Mouse (Mus musculus) heart, embryonic 13.5 days (tissue): Measurements from ENCODE around the gene Vps29. TPM values are rescaled to one million over a fixed set of nuclear protein-coding genes. Genes with fewer than 3 reads are reported as not detected.
"Not testable (repeated sequence)": the region's sequence is repeated elsewhere in the genome, so short reads cannot be mapped to it uniquely, and the experiment has no call there.

Source experiments
- ATAC-seq: fragments of 200-750 bp; cut with Nextera tagmentation; 2 replicates; pipeline ENCODE4 v1.8.0; 2017; ENCODE audit warnings: moderate TSS enrichment; ENCODE audit not compliant: insufficient number of reproducible peaks, low FRiP score, low TSS enrichment; ENCODE audit errors: extremely low read depth
- H3K27ac ChIP-seq: fragments of 300-500 bp; sonication (generic); replicated peaks from 2 replicates; pipeline ENCODE4 v1.5.1; 2015; ENCODE audit warnings: moderate library complexity, mild to moderate bottlenecking, inconsistent platforms
- H3K27me3 ChIP-seq: fragments of 300-500 bp; sonication (generic); replicated peaks from 2 replicates; pipeline ENCODE4 v1.6.1; 2015; ENCODE audit warnings: mild to moderate bottlenecking, inconsistent platforms
- H3K36me3 ChIP-seq: fragments of 300-500 bp; sonication (generic); 2 replicates; pipeline ENCODE4 v1.6.1; 2015; ENCODE audit warnings: mild to moderate bottlenecking, inconsistent platforms
- H3K4me1 ChIP-seq: fragments of 300-500 bp; sonication (generic); 2 replicates; pipeline ENCODE4 v1.6.1; 2015; ENCODE audit warnings: inconsistent platforms
- H3K4me2 ChIP-seq: fragments of 300-500 bp; sonication (generic); 2 replicates; pipeline ENCODE4 v1.6.1; 2015; ENCODE audit warnings: inconsistent platforms, mild to moderate bottlenecking, moderate library complexity
- H3K4me3 ChIP-seq: fragments of 300-500 bp; sonication (generic); 2 replicates; pipeline ENCODE4 v1.5.1; 2015; ENCODE audit warnings: moderate library complexity, mild to moderate bottlenecking, inconsistent platforms
- H3K9ac ChIP-seq: fragments of 300-500 bp; sonication (generic); 2 replicates; pipeline ENCODE4 v1.6.1; 2015; ENCODE audit warnings: inconsistent platforms, mild to moderate bottlenecking, moderate library complexity
- H3K9me3 ChIP-seq: fragments of 300-500 bp; sonication (generic); 2 replicates; pipeline ENCODE4 v1.6.1; 2016; ENCODE audit warnings: inconsistent platforms
- WGBS: fragments of 180-500 bp; shearing (Covaris S2); methylation state at CpG from one replicate; pipeline ENCODE4 v1.1.7; 2015; ENCODE audit warnings: mixed read lengths; 5-methylcytosine and 5-hydroxymethylcytosine counted together
- polyA plus RNA-seq: library from polyadenylated mRNA; unstranded; fragments of >200 nt; fragmentation: Nextera tagmentation; extraction: Ambion mirVana; gene quantifications from 2 replicates; pipeline ENCODE4 v1.2.1, GENCODE M21; 2015

The Vps29 gene
- polyA plus RNA-seq, 1 experiment from 2014 or later = 214 TPM

- peak overlapping the region; percentile 96; the same call in 1 of the 2 replicates for H3K27ac ChIP-seq
These were observed 36.1 kb upstream of the Vps29 start for GRCm38 (mm10) chr5:122318100-122318499.

DNA sequence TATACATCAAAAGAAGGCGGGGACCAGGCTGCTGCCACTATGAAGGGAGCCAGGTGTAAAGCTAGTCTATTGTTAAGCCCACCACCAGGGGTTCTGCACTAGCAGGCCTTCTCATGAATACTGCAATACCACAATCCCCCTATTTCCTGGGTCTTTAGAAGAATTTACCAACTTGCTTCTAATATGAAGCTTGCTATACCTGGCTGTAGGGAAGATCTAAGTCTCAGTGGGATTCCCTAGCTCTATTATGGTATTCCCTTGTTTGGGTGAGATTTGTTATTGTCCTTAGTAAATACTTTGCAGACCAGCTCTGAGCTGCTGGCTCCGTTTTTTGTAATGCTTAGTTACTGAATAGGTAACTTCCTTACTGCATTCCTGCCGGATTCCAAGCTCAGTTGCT lies 35.2 kb upstream of the Vps29 start:
- peaks cover 64% of the 10 kb centered on the region for H3K4me1 ChIP-seq
- peaks cover 39% of the 10 kb centered on the region for H3K36me3 ChIP-seq
- peak overlapping the region; percentile 96 for H3K27ac ChIP-seq
- not testable (repeated sequence) for ATAC-seq, H3K4me3 ChIP-seq, H3K27me3 ChIP-seq, H3K9me3 ChIP-seq
- H3K4me2 ChIP-seq = peak overlapping the region; percentile 25
- WGBS = 72% methylated on average over 3 of the region's 3 CpGs
- peak overlapping the region; percentile 64 for H3K9ac ChIP-seq

More at GRCm38 (mm10) chr5:122318100-122318499, 36.1 kb upstream of the Vps29 start:
- 75% methylated on average over 3 of the region's 3 CpGs for WGBS
- Histone ChIP-seq H3K4me2 (no peak overlapping the region), H3K36me3 (peaks cover 46% of the 10 kb centered on the region), H3K4me1 (peaks cover 69% of the 10 kb centered on the region), H3K9ac (no peak overlapping the region), H3K27me3 (no peaks in the 10 kb centered on the region), H3K9me3 (no peaks in the 10 kb centered on the region), H3K4me3 (no peak overlapping the region)
- ATAC-seq = no peak

- 0 out of 2 replicates have a peak, but pooled peaks have one; percentile 20 for ATAC-seq
- Histone ChIP-seq H3K9ac (peak overlapping the region; percentile 64), H3K4me1 (peaks cover 57% of the 10 kb centered on the region), H3K4me3 (peak overlapping the region; percentile 8; the same call in 1 of the 2 replicates), H3K4me2 (peak overlapping the region; percentile 25), H3K9me3 (no peaks in the 10 kb centered on the region), H3K27ac (peak overlapping the region; percentile 96), H3K36me3 (peaks cover 43% of the 10 kb centered on the region), H3K27me3 (no peaks in the 10 kb centered on the region)
- 54% methylated on average over 14 of the region's 14 CpGs for WGBS
These were observed 34.5 kb upstream of the Vps29 start for GRCm38 (mm10) chr5:122319474-122320204.

GRCm38 (mm10) chr5:122320205-122320781 lies 33.9 kb upstream of the Vps29 start:
- peak overlapping the region; percentile 64 for H3K9ac ChIP-seq
- H3K27me3 ChIP-seq = no peaks in the 10 kb centered on the region
- peak overlapping the region; percentile 96 for H3K27ac ChIP-seq
- ATAC-seq = no peak
- H3K4me2 ChIP-seq = peak overlapping the region; percentile 25
- no peaks in the 10 kb centered on the region for H3K9me3 ChIP-seq
- H3K4me1 ChIP-seq = peaks cover 51% of the 10 kb centered on the region
- peaks cover 50% of the 10 kb centered on the region for H3K36me3 ChIP-seq
- H3K4me3 ChIP-seq = no peak overlapping the region
- 58% methylated on average over 12 of the region's 12 CpGs for WGBS

GRCm38 (mm10) chr5:122323523-122323922 lies 30.6 kb upstream of the Vps29 start:
- no peak overlapping the region; the same call in 1 of the 2 replicates for H3K9ac ChIP-seq
- no peak overlapping the region for H3K4me2 ChIP-seq
- H3K4me3 ChIP-seq = no peak overlapping the region
- no peak for ATAC-seq
- H3K27ac ChIP-seq = no peak overlapping the region
- H3K36me3 ChIP-seq = peaks cover 63% of the 10 kb centered on the region
- no peaks in the 10 kb centered on the region for H3K27me3 ChIP-seq
- H3K4me1 ChIP-seq = peaks cover 28% of the 10 kb centered on the region
- H3K9me3 ChIP-seq = no peaks in the 10 kb centered on the region
- 70% methylated on average over 8 of the region's 8 CpGs for WGBS

DNA sequence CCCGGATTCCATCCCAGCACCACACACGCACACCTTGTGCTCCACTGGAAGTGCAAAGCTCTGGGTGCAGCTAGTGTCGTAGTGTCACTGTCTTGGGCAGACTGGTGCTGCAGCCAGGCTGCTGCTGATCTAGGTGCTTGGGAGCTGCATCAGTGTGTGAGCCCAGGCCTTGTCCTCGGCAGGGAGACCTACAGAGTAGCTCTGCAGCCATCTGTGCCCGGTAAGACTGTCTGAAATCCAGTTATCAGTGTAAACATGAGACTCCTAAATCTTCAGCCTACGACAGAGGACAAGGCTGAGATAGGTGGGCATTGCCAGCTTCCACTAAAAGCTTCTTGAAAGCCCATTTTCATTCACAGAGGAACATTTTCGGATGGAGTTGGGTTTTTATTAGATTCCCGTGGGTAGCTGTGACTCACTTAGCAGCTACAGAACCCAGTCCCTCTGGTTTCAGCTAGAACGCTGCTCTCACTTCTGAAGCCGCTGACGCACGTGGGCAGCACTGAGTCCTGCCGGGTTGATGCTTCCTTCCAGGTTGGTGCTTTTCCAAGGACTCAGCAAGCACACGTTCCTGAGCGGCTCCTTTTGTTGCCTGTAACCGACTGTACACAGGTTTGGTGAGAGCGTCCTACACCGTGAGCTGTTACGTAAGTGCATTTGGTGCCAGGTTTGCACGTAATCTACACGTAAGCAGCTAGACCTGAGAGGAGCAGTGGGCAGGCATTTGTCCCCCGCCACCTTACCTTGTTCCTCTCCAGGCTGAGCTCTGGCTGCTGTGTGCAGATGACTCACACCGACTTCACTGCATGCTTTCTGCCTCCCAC lies 29.3 kb upstream of the Vps29 start:
- no peak overlapping the region for H3K4me2 ChIP-seq
- ATAC-seq = no peak
- H3K9ac ChIP-seq = 0 out of 2 replicates have a peak overlapping the region, but pooled peaks have one; percentile 28
- no peaks in the 10 kb centered on the region for H3K9me3 ChIP-seq
- H3K4me3 ChIP-seq = no peak overlapping the region
- H3K27ac ChIP-seq = no peak overlapping the region
- WGBS = 84% methylated on average over 23 of the region's 23 CpGs
- H3K27me3 ChIP-seq = no peaks in the 10 kb centered on the region
- H3K36me3 ChIP-seq = peaks cover 67% of the 10 kb centered on the region
- peaks cover 16% of the 10 kb centered on the region for H3K4me1 ChIP-seq

DNA sequence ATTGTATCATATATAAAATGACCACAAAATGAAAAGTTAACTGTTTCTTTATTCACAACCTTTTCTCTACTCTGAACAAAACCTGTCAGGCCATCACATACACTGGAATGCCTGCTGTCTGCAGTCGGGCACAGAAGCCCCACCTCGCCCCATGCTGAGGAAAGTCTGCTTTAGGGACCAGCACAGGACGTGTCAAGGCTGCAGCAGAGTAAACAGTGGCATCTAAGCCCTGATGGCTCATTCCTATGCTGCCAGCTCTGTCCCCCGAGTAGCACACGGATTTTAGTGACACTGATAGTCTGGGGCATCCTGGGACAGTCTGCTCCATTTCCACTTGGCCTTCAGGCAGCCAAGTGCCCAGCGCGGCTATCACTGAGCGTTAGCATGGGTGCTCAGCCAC lies 28.7 kb upstream of the Vps29 start:
- Histone ChIP-seq H3K9me3 (no peaks in the 10 kb centered on the region), H3K36me3 (peaks cover 67% of the 10 kb centered on the region), H3K9ac (no peak overlapping the region), H3K27ac (no peak overlapping the region), H3K4me3 (no peak overlapping the region), H3K27me3 (no peaks in the 10 kb centered on the region), H3K4me2 (no peak overlapping the region), H3K4me1 (peaks cover 9% of the 10 kb centered on the region)
- no peak for ATAC-seq
- WGBS = 83% methylated on average over 8 of the region's 8 CpGs

GRCm38 (mm10) chr5:122327283-122327682 lies 26.9 kb upstream of the Vps29 start:
- Histone ChIP-seq H3K27me3 (no peaks in the 10 kb centered on the region), H3K4me3 (no peak overlapping the region), H3K9ac (no peak overlapping the region), H3K9me3 (no peaks in the 10 kb centered on the region), H3K4me2 (no peak overlapping the region), H3K4me1 (peaks cover 5% of the 10 kb centered on the region), H3K27ac (no peak overlapping the region), H3K36me3 (peaks cover 50% of the 10 kb centered on the region)
- 84% methylated on average over 3 of the region's 3 CpGs for WGBS
- ATAC-seq = no peak

GRCm38 (mm10) chr5:122330269-122330668 lies 23.9 kb upstream of the Vps29 start:
- Histone ChIP-seq H3K4me3 (no peak overlapping the region), H3K9me3 (no peaks in the 10 kb centered on the region), H3K9ac (no peak overlapping the region), H3K27ac (no peak overlapping the region), H3K4me1 (no peaks in the 10 kb centered on the region), H3K4me2 (no peak overlapping the region), H3K36me3 (peaks cover 29% of the 10 kb centered on the region), H3K27me3 (no peaks in the 10 kb centered on the region)
- WGBS = 76% methylated on average over 4 of the region's 4 CpGs
- ATAC-seq = no peak

DNA sequence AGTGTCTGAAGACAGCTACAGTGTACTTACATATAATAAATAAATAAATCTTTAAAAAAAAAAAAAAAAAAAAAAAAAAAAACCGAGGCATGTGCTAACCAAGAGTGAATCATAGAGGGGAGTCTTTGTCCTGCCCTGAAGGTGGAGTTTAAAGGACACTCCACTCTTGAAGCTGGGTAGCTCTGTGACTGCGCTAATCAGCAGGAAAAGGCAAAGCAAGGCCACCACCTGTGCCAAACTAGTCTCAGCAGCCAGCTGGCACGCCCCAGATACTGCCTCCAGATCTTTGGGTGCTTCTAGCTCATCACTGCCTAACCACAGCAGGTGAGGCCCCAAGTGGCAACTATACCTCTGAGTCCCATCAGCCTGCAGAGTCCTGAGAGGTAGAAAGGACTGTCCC lies 19.5 kb upstream of the Vps29 start:
- no peak overlapping the region for H3K4me3 ChIP-seq
- no peak overlapping the region for H3K27ac ChIP-seq
- no peaks in the 10 kb centered on the region for H3K36me3 ChIP-seq
- H3K4me2 ChIP-seq = no peak overlapping the region
- no peaks in the 10 kb centered on the region for H3K9me3 ChIP-seq
- H3K27me3 ChIP-seq = no peaks in the 10 kb centered on the region
- H3K4me1 ChIP-seq = no peaks in the 10 kb centered on the region
- 59% methylated on average over 3 of the region's 3 CpGs for WGBS
- ATAC-seq = no peak
- no peak overlapping the region for H3K9ac ChIP-seq

- no peaks in the 10 kb centered on the region for H3K36me3 ChIP-seq
- no peaks in the 10 kb centered on the region for H3K9me3 ChIP-seq
- H3K4me2 ChIP-seq = no peak overlapping the region
- 84% methylated on average over 7 of the region's 7 CpGs for WGBS
- no peaks in the 10 kb centered on the region for H3K27me3 ChIP-seq
- H3K4me3 ChIP-seq = no peak overlapping the region
- no peak overlapping the region for H3K27ac ChIP-seq
- no peak overlapping the region for H3K9ac ChIP-seq
- no peak for ATAC-seq
- H3K4me1 ChIP-seq = no peaks in the 10 kb centered on the region; the same call in 1 of the 2 replicates
These were observed 17.4 kb upstream of the Vps29 start for GRCm38 (mm10) chr5:122336554-122337294.
